Mouse (Mus musculus): Measurements from ENCODE around the gene Clasp1.
A peak's percentile ranks its signal among the peaks of the same experiment; 100 is the strongest.
"Not testable (repeated sequence)": the region's sequence is repeated elsewhere in the genome, so short reads cannot be mapped to it uniquely, and the experiment has no call there.

The Clasp1 gene

DNA sequence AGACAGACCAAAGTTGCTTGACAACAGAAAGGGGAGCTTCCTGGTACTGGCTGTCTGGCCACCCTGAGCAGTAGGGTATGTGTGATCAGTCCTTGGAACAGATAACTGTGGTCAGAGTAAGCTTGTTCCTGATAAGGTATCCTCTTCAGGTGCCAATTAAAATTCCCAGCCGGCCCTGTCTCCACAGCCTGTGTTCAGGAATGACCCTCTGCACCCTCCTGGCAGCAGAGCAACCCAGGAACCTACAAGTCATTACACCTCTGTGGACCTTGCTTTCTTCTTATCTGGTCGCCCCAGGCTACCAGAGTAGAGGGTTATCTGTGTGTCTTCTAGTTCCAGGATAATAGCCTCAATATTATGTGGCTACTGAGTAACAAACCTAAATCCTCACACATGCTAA lies 206.5 kb downstream of the Clasp1 start:
- no peak for DNase-seq

DNA sequence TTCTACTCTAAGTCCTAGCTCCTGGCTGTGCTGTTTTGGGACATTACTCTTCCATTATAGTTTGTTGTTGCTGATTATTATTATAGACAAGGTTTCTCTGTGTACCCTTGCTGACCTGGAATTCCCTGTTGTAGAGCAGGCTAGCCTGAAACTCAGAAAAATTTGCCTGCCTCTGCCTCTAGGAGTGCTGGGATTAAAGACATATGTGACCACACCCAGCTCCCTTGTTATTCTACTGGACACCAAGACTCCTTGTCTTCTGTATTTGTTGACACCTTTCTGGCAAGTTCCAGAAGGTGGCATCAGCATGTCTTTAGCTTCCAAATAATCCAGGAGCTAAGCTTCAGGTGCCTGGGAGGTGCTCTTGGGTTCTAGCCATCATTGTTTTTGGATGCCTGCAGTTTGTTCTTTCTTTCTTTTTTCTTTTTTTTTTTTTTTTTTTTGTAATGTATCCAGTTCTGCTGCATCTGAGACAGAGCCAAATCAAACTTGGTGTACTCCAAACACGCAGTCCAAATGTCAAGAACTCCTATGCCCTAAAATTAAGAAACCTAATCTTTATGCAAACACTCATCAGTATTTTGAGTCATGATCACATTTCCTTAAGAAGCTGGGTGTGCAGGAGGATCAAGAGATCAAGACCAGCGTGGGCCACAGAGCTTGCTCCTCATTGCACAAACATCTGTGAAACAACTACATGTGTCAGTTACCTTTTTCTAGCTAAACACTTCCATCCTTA lies 208.8 kb downstream of the Clasp1 start:
- no peak for DNase-seq

DNA sequence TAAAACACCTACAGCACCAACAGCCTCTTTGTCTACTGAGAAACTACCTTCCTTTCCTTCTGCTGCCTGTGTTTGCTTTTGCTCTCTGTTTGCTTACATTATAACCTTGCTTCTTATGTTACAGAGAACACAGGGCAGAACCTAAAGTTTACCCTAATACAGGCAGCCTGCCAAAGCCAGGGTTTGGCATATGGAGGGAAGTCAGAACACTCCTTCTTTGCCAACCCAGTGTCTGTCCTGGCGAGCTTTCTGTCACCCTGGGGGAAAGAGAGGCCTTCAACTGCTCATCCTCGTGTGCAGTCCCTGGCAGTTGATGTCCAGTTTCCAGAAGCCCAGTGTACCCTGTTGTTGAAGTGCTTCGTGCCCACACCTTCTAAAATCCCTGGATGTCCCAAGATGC lies 209.5 kb downstream of the Clasp1 start:
- DNase-seq: no peak

DNA sequence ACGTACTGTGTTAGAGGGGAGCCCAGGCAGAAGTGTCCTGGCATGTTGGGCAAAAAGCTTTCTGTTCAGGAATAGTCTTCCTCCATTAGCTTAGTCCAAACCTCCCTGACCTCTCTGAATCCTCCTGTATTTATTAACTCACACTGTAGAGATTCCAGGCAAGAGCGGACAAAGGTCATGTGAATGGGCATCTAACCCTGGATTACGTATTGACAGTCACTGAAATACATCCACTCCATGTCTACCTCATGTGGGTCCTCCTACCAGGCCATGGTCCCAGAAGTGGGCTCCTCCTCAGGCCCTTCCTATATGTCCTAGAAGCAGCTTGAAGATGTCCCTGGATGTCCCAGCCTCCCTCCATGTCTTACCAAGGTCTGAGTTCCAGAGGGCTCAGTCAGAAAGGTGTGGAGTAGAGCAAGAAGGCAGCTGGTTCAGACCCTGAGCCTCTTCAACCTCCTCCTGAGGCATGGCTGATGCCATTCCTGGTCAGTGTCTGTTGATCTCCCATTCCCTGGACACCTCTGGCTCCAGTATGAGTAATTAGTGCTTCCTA lies 224.8 kb downstream of the Clasp1 start:
- no peak for DNase-seq

DNA sequence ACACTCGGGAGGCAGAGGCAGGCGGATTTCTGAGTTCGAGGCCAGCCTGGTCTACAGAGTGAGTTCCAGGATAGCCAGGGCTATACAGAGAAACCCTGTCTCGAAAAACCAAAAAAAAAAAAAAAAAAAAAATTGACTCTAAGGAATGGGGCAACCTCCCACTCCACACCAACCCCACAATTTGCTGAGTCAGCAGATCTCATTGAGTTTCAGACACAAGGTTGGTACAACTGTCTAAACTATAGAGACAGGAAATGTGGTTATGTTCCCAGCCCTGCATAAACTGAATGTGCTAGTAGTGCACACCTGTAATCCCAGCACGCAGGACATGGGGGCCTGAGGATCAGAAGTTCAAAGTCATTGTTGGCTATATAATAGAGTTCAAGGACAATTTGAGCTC lies 232.2 kb downstream of the Clasp1 start:
- DNase-seq: not testable (repeated sequence)

DNA sequence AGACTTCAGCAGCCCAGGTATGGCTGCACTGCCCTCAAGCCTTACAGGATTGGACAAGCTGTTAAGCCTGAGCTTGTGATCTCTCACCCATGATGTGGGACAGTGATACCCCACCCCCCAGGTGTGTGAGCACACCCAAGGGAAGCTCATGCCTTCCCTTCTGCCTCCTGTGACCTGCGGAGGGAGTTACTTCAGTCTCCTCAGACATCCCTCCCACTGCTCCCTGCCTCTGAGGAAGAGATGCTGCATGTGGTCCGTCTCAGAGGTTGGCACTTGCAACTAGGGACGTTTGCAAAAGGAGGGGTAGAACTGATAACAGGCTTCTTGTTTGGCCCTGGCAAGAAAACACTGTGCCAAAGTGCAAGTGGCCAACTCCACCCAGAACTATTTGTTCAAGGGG lies 234.0 kb downstream of the Clasp1 start:
- DNase-seq: no peak

DNA sequence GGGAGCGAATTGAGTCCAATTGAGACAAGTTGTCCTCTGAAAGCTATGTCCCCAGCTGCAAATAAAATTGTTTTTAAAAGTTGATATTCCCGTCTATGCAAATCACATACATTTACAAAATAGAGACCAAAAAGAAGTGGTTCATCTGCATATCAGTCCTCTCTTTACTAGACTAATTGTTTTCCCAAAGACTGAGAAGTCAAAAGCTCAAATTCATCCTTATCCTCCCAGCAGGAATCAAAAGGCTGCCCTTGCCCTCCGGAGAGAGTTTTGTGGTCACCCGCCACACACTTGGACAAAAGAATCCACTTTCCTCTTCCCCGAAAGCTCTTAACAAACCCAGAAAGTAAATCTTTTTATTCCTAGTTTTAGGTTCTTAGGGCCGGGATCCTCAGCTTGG lies 236.6 kb downstream of the Clasp1 start:
- no peak for DNase-seq

DNA sequence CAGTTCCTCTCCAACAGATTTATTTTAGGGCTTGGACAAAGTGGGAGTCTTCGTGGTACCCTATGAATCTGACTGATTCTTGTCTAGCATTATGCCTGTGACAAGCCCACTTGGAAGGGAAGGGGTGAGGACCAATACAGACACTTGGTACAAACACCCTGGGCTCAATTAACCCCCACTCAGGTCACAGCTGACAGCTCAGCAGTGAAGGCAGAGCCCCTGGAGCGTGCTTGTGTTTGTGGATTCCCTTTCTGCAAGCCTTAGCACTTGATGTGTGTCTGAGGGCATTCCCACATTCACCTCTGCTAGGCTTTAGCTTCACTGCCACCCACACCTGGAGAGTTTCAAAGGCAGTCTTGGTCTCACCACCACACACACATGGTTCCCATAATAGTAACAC lies 237.1 kb downstream of the Clasp1 start:
- DNase-seq: no peak

DNA sequence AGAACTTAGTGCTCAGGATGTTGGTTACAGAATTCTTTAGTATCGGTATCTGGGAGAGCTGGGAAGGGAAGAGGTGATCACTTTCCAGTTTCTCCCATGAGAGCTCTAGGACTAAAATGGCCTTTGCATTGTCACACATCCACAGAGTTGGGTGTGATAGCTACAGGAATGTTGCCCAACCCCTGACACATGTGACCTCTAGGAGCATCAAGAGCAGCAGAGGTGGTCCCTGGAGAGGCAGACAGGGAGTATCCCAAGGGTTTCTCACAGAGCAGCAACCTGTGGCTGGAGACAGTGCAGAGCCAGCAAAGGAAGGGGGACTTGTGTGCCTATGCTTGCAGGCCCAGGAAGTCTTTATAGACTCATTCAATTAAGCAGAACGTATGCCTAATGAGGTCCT lies 237.6 kb downstream of the Clasp1 start:
- no peak for DNase-seq

DNA sequence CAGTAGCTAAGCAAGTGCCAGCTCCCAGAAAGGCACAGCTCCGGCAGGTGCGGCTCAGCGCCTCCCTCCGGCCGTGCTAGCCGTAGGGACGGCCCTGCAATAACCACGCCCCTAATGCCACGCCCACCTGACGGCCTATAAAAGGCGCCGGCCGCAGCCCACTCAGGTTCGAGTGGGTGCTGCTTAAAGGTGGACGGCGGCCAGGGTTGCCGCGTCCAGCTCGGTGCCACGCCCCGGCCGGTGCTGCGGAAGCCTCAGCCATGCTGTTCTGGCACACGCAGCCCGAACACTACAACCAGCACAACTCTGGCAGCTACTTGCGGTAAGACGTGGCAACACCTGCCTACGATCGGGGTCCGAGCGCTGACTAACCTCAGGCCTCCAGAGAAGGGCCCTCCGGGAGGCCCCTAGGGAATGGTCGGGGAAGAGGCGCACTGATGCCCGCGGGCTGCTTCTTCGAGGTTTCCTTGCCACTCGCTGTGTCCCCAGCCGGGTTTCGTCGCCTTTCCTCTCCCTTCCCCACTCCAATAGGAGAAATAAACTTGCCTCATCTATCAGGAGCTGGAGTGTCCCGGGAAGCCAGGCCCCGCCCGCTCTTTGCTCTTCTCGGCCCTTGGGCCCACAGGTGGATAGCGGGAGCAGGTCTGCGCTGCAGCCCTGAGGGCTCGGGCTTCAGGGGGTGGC lies 239.1 kb downstream of the Clasp1 start, which contains the start of gene Tfcp2l1:
Gene Tfcp2l1 (plus strand): TSS at position 165 of the 684 bp plus-strand sequence.
- DNase-seq: peak; percentile 35 to 45

DNA sequence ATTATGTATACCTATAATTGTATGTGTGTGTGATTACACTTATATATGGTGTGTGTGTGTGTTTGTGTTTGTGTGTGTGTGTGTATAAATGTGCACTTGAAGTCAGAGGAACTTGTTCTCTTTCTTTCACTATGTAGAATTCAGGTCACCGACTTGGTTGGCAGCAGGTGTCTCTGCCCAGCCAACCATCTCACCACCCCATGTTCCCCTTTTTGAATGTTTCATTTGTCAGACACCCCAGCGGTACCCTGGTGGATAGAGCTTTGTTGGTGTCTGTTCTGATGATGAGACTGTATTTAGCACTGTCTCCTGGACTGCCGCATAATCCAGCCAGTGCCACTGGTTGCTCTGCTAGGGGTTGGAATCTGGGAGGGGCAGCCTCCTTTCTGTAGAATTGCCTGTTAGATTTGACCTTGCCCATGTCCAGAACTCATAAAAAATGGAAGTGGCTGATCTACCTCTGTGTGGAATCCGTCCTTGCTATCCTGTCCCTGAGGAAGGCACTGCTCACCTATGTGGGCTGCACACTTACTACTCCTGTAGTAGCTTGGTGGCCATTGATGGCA lies 244.6 kb downstream of the Clasp1 start:
- no peak for DNase-seq

DNA sequence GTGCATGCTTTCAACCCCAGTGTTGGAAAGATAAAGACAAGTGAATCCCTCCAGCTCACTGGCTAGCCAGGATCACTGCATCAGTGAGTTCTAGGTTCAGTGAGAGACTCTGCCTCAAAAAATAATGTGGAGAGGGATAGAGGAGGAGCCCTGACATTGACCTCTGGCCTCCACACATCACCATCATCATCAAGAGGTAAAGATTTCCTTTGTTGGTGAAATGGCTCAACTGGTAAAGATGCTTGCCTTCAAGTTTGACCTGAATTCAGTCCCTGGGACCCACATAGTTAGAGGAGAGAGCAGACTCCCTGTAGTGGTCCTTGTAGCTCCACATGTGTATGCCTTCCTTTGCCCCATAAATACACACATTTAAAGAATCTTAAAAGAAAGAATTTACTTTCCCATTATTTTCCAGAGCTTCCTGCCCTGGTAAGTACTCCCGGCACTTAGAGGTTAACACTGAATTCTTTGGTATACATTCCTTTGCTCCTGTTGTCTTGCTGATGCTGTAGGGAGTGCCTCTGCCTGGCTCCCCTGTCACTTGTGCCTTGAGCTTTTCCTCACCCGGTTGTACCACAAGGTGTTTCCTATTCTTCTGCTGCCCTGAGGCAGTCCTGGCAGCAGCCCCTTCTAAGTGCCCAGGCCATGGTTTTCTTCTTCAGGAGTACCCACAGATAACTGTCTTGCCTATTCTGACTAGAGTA lies 253.6 kb downstream of the Clasp1 start:
- no peak for DNase-seq

DNA sequence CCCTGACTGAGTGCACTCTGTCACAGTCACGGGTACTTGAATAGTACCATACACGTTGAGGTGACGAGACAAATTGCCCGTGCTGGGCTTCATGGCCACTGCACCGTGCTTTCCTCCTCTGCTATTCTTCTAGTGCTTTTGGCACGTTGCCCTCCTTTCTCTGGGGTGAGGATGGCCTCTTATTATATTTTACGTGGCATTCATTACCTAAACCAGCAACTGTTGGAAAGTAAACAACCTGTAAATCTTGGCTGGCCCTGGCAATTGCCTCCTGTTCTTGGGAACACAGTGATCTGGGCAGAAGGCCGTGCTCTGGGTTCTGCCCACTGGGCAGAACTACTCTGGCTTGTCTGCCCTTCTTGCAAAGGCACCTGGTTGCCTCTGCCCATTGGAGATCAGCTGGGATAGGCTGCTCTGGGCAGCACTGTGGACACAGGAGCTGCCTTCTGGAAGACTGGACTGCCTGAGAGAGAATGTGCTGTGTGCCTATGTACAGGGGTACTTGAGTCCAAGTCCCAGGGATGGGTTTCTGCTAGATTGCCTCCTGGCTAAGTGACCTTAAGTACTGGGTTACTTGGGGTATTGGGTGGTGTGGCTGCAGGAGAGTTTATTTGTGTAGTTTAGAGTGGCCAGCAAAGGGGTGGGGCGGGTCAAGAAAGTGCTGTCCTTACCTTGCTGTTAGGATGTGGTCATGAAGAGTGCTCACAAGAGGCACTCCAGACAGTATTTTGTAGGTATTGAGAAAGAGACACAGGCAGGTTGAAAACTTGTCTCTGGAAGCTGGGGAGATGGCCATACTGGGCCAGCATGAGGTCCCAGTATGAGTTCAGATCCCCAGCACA lies 254.5 kb downstream of the Clasp1 start:
- DNase-seq: no peak

DNA sequence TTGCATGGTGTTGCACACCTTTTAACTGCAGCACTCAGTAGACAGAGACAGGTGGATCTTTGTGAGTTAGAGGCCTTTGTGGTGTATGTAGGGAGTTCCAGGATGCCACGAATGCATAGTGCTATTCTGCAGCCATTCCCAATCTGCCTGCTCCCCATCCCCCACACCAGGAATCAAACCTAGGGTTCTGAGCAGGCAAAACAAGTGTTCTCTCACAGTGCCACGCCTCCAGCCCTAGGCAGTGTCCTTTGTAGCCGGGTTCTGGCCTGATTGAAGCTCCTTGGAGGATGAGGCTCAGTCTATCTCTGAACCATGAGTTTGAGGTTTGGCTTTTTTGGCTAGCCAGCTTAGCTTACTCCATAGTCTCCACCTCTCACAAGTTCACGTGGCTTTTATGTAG lies 256.8 kb downstream of the Clasp1 start:
- DNase-seq: no peak

DNA sequence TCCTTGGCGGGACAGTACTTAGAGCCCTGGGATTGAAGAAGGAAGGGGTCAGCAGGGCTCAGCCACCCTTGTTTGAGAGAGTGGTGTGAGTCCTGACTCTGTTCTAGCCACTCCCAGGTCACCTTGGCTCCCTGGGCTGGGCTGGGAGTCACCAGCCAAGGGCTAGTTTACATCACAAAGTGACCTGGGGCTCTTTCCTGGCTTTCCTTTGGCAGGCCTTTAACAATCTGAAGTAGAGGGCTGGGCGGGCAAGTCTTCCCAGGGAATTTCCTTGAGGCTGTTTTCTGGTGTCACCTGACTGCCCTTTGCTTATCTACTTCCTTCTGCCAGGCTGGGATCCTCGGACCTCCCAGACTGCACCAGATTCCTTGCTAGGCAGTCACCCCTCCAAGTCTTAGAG lies 259.2 kb downstream of the Clasp1 start:
- no peak for DNase-seq

DNA sequence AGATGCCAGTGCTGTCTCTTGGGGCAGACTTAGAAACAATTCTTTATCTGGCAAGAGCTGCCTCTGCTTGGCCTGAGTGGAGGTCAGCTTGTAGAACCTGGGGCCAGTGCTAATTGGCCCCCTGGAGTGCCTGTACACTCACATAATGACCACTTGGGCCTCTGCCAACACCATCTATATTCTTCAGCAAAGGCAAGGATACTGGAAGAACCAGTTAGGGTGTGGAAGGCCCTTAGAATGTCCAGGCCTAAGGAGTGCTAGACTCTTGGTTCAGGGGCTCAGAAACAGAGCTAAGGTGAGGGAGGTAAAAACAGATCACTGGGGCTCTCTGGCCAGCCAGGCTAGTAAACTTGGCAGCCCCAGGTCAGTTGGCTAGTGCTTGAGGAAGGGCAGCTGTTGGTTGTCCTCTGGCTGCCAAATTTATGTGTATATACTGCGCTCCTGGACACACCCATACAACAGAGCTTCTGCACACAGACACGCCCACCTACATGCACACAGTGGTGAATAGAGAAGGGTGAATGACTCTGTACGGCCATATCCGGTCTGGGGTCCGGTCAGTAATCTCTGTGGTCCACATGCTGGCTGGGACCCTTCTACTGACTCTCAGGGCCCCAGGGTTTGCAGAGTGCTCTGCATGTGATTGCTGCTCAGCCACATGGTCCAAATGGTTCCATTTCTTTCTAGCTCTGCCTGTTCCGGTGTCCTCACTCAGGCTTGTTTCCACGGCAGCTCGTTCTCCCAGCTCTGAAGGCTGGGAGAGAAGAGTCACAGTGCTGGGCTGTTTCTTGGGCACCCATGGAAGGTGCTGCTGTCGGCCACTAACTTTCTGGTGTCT lies 261.3 kb downstream of the Clasp1 start:
- no peak for DNase-seq

DNA sequence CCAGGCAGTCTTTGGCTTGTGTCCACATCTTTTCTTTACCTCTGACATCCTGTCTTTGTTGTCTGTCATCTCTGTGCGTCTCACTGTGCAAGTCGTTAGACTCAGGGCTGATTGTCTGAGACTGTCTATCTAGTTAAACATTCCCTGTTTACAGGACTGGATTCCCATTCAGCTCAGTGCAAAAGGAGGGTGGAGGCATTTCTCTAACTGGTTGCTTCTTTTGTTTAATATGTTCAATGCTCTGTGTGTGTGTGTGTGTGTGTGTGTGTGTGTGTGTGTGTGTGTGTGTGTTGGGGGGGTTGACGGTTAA lies 261.9 kb downstream of the Clasp1 start:
- DNase-seq: no peak

DNA sequence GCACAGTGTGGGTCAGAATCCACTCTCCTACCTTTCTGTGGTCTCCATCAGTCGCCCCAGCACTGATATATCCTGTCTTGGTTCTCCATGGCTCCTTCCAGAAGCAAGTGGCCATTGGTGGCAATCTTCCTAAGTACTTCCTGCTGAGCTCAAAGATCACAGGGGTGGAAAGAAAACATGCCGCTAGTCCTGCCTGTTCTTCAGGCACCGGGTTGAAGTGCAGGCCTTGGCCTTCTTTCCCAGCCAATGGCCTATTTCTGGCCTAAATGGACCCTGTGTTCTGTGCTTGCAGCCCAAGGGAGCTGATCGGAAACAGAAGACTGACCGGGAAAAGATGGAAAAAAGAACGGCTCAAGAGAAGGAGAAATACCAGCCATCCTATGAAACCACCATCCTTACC lies 269.9 kb downstream of the Clasp1 start:
- no peak for DNase-seq

DNA sequence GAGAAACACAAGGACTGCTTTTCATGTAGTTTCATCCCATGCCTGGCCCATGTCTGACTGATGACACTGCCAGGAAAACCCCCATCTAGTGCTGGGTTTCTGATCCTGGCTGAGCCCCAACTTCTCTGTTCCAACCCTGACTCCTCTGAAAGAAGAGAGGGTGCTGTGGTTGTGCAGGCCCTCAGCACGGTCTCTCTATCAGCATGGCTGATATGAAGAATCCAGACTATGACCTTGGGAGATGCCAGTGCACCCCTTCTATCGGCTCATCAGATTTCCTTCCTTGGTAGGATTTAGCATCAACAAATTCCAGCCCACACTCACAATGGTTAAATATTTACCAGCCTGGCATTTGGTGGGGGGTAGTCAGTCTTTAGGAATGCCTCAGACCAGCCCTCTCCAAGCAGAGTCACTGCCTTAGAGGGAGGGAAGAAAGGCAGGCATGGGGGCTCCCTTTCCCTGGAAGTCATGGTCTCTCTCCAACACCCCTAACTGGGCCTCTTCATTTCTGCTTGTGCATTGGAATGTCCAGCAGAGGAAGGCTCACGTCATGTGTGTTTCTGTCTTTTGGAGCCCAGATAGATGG lies 272.1 kb downstream of the Clasp1 start:
- DNase-seq: no peak

All from spleen, adult 18-20 months (tissue).